Mouse (Mus musculus): Measurements from ENCODE around the gene Hapln2.

The Hapln2 gene

DNA sequence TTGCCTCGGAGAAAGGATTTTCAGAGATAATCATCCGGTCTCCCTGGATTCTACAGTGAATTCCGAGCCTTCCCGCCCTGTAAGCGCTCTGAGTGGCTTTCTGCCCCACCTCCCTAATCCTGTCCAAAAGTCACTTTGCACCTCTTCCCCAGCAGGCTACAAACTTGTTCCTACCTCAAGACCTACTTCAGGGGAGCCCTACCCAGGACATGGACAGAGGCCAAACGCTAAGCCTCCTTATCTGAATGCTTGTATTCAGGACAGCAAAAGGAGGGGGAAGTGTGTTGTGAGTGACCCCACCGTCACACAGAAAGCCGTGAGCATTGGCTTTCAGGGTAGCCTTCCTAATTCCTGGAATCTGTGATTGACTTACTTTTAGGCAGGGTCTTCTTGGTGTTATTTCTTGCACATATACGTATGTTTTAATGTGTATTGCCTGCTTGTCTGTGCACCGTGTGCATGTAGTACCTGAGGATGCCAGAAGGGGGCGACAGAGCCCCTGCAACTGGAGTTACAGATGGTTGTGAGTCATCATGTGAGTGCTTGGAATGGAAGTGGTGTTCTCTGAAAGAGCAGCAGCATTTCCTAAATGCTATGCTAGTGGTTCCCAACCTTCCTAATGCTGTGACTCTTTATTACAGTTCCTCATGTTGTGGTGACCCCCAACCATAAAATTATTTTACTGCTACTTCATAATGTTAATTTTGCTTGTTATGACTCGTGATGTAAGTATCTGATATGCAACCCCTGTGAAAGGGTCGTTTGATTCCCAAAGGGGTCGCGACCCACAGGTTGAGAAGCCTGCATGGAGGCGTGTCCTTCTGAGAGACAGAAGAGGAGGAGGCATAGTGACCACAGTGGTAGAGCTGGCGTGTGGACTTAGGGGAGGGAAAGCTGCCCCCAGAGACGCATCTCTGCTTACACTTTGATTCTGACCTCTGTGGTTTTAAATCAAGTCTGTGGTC is 21.3 kb downstream of the Hapln2 start:
- DNase-seq (ENCODE audit: inconsistent ontology term) = no peak

DNA sequence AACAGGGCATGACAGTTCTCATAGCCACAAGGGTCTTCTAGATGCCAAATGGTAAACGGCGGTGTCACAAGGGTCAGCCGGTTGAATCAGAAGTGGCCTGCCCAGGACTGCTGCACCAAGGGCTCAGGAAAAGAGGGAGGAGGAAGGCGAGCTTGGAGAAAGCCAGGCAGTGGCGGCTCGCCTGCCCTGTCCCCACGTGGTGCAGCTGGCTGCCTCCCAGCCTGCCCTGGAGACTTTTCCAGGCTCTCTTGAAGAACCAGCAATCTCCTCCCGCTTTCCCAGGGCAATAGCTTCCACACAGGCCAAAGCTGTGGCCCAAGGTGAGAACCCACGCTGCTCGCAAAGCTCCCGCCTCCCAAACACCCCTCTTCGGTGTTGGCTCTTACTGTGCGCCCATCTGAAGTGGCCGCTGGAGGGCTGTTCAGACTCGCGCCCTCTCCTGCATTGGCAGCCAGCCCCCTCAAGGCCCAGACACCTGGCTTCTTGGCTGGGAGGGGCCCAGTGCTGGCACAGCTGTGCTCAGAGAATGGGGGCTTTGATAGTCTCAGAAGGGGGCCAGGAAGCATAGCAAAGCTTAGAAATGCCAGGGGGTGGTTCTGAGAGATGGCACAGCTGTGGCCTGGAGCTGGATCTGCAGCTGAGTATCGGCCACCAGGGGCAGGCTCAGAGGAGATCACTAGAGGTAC is 24.9 kb downstream of the Hapln2 start:
- DNase-seq (ENCODE audit: inconsistent ontology term) = no peak

DNA sequence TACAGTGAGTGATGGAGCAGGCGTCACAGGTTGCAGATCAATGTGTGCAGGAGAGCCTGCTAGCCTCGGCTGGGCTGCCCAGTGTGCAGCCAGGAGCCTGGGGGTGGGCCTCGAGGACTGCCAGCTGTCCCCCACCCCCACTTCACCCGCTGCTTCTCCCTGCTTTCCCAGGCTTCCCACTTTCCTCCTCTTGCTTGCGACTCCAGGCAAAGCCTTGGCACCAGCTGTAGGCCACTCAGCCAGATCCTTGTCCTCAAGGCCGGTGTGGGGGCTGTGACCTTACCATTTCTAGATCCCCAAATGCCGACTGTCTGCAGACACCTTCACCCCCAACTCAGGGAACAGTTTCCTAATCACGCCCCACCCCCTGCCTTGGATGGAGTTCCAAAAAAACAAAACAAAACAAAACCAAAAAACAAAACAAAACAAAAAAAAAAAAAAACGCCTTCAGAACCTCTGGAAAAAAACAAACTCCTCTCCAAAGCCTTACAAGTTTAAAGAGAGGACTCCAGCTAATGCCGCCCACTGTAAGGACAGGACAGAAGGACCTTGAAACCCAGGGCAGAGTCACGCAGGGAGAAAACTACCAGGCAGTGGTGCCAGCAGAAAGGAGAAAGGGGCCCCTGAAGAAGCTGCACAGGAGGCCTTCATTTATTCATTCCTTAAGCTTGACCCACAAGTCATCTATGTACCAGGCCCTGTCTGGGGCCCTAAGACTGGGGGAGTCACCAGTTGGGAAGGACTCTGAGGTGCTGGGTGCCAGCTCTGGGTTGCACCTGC is 26.4 kb downstream of the Hapln2 start:
- DNase-seq (ENCODE audit: inconsistent ontology term) = no peak

DNA sequence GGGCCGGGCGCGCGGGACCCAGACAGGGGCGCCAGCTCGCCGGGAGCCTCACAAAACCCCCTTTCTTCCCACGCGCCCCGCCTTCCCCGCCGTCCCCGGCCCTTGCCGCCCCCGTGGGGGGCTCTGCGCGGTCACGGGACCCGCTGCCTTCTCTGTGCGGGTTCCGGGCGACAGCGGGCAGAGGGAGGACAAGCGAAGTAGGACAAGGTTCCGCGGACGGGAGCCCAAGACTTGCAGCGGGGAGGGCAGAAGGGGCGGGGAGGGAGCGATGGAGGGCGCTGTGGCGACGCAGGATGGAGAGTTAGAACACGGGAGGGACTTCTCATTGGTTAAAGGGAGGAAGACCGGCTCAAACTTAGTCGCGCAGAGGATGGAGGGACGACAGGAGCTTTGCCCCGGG is 27.2 kb downstream of the Hapln2 start, which contains the start of gene Bcan:
TSS of gene Bcan (minus strand) at position 50 of the 400 bp plus-strand sequence.
- peak; percentile 52 for DNase-seq (ENCODE audit: inconsistent ontology term)

DNA sequence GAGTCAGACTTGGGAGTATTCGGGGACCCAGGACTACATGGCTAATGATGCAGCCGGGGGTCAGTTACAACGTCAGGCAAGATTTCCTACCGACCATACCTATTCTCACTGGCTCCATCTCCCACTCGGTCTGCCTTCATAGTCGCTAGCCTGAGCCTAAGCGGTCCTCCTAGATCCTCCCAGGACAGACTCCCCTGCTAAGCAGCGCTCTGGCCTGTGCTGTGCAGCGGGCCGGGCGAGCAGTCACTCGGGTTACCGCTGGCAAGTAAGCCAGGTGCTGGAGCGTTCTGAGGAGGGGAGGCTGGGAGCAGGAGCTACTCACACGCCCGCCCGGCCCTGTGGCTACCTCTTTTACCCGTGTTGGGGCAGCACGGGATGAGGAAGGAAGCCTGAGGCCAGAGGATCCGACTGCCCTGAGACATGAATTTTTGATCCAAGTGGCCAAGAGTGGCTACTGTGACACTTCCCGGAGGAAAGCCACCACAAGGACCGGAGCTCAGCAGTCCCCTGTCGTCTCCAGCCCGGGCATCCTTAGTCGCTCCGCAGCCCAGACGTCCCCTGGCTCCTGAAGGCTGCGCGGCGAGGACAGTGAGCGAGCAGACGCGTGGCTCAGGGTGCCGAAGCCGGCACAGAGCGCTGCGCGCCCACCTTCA is 28.0 kb downstream of the Hapln2 start:
- DNase-seq (ENCODE audit: inconsistent ontology term) = no peak

DNA sequence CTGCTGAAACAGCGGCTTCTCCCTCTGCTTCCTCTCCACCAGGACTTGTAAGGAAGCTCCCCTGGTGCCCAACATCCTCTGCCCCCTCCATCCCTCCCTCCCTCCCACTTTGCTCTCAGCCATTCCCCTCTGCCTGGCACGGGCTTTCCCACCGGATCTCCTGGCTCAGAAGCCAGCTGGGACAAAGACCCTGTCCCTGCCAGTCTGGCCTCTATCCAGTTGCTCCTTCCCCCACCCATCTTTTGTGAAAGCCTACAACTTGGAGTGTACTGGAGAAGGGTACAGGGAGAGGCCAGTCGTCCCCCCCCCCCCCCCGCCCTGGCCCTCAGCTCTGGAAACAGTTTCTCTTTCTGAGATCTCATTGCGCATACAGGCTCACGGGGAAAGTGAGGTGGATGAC is 28.6 kb downstream of the Hapln2 start:
- DNase-seq (ENCODE audit: inconsistent ontology term) = no peak

DNA sequence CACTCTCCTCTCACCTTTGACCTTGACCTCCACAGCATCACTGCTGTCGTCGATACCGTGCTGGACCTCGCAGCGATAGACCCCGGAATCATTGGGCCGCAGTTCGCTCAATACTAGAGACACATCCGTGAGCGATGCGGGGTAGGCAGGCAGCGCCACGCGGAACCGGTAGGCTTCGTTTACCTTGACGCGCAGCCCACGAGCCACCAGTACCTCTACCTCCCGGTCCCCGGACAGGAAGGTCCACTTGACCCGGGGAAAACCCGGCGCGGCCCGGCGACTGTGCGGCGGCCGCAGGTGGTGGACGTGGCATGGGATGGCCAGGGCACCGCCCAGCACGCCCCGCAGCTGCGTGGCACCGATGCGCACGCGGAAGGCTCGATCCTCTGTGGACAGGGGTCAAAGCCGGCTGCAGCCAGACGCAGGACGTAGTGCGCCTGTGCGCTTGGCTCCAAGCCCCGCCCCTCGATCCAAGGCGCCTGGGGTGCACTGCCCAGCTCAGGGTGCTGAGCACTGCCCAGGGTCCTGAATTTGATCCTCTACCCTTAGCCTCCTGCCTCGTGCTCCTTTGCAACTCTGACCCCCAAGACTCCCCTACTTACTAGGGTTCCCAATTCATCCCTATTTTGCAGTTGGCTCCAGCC is 30.3 kb downstream of the Hapln2 start:
- DNase-seq (ENCODE audit: inconsistent ontology term) = peak; percentile 65

DNA sequence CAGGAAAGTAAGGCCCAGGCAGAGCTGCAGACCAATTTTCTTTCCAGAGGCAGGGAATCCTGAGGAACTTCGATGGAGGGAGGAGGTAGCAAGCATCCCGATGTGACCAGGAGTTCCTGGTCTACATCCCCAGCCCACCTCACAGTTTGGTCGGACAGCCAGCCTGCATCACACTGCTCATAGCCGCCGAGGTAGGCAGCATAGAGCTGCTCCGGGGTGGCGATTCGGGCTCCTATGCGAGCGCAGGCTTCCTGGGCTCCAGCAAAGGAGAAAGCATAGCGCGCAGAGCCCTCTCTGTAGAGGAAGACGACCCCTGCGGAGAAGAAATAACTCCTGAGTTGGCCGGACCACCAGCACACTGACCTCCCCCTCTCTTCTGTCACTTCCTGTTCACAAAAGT is 31.0 kb downstream of the Hapln2 start:
- DNase-seq (ENCODE audit: inconsistent ontology term) = no peak

DNA sequence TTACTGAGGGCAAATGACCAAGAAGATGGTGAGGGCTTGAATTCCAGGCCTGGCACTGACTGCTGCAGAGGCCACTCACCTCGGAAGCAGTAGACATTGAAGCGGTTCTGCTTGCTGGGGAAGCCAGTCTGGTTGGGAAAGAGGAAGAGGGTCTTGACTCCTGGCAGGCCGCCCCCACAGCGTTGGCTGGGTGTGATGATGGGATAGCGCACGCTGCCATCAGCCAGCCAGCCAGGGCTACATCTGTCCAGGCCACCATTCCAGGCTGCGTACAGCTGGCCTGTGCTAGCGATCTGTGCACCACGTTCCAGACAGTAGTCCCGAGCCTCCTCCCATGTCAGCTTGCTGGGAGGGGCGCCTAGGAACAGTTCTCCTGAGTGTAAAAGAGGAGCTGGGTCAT is 32.1 kb downstream of the Hapln2 start:
- no peak for DNase-seq (ENCODE audit: inconsistent ontology term)

DNA sequence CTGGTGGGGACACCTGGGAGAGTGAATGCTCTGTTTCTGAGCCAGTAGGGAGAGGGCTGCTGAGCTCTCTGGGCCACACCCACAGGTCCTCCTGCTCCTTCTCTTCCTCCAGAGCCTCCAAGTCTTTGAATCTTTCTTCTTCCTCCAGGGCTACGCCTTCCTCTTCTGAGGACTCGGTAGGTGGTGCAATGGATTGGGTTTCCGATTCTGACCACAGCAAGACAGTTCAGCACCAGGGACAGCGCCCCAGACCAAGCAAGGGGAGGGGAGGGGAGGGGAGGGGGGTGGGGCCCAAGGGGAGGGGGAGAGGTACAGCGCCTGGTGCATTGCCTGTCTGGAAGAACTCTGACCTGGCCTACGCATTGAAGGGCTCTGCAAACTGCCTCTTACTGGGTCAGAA is 33.9 kb downstream of the Hapln2 start:
- DNase-seq (ENCODE audit: inconsistent ontology term) = peak; percentile 46

DNA sequence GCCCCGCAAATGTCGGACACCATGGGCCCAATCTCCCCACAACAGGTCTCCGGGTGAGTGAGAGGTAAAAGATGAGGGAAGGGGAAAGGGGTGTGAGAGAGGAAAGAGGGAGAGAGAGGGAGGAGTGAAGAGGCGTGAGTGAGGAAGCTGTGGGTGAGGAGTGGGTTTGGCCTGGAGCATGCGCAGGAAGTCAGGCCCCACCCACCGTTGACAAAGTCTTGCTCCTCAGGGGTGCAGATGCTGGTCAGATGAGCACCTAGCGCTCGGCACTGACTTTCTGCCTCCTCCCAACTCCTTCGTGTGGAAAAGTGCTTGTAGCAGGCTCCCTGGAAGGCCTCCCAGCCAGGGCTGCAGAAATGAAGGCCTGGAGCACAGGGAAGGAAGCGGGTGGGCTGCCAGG is 37.4 kb downstream of the Hapln2 start:
- DNase-seq (ENCODE audit: inconsistent ontology term) = no peak

DNA sequence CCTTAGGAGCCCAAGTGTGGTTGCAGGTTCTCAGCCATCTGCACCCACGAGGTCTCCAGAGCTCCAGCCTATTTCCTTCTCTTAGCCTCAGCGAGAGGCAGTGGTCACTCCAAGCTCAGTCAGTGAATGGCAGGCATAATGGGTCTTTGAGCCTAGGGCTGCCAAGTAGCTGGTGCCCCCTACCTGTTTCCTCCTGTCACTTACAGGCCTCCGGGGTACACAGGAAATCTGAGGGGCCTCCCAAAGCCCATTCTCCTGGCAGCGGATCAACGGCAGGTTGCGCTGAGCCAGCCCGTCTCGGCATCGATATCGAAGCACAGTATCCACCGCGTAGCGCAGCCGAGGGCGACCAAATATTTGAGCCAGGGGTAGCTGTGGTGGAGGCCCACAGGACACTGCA is 39.3 kb downstream of the Hapln2 start:
- DNase-seq (ENCODE audit: inconsistent ontology term) = no peak

DNA sequence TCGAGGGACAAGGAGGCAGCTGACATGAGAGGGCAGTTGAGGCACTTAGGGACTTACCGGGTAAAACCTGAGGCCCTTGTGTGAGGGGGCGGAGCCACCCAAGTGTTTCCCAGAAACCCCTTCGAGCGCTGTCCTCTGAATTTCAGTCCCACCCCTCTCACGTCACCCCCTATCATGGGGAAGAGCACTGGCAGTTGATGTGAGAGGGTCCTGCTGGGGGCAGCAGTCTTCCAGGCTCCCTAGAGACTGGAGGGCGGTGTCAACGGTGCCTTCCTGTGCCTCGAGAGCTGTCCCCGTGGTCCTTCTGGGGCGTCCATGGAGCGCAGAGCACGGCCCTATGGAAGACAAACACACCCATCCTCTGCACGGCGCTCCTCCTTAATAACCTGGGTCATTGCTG is 39.8 kb downstream of the Hapln2 start:
- peak; percentile 76 for DNase-seq (ENCODE audit: inconsistent ontology term)

DNA sequence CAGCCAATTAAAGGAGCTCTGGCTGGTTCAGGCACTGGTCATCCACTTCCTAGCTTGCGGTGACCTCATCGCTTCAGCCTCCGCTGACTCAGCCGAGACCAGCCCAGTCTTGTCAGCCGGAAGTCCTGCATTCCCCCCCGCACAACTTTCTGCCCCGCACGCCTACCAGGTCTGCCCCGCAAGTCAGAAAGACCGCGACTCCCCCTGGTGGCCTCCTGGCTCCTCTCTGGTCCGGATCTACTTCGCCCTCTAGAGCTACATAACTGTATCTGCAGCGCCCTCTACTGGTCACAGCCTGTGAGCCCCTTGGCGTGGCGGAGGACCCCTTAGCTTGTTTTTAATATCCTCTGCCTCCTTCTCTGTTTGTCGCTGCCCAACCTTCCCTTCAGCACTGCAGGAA is 40.5 kb downstream of the Hapln2 start:
- peak; percentile 99 for DNase-seq (ENCODE audit: inconsistent ontology term)

DNA sequence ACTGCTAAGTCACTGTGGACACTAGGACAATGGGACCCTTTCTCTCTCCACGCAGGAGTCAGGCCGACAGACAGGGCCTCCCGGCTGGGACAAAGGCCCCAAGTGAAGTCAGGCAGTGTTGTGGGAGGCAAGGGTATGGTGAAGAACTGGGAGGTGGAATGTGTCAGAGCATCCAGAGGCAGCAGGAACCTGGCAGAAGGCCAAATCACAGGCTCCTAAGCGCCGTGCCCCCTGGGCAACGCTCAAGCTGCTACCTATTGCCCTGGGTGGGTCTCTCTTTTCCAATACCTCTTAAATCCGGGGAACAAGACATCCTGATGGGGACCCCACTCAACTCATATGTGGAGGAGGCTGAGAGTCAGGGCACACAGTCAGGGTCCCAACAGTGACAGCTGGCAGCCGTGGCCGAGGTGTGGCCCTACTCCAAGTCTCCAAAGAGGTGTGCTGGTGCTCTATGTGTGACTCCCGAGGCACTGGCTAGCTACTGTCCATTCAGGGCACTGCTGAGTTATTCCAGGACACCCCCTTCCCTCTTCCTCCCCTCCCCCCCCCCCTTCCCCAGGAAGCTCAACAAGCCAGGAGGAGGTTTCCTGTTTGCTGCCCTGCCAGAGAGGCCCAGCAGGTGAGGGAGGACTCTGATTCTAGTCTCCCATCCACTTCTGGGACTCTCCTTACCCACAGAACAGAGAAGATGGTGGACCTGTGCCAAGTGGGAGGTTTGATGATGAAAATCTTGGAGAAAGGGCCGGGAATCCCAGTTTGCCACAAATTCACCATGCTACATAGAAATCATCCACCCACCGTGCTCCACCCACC is 41.7 kb downstream of the Hapln2 start:
- DNase-seq (ENCODE audit: inconsistent ontology term) = peak; percentile 87

DNA sequence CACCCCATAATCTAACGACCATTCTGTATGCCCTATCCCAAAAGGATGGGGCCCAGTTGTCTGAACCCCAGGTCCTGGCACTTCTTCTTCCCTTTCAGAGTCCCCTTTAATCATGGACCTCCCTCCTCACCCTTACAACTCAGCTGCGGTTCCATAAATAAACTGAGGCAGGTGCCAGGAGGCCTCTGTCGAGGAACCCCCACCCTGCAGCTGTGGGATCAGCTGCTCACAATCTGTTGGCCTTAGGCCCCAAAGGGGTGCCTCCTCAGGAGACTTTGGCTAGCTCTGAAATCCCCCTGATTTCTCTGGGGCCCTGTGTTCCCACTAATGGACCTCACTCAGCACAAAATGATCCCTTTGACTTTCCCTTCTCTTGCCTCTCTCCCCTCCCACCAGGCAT is 43.3 kb downstream of the Hapln2 start:
- DNase-seq (ENCODE audit: inconsistent ontology term) = no peak

DNA sequence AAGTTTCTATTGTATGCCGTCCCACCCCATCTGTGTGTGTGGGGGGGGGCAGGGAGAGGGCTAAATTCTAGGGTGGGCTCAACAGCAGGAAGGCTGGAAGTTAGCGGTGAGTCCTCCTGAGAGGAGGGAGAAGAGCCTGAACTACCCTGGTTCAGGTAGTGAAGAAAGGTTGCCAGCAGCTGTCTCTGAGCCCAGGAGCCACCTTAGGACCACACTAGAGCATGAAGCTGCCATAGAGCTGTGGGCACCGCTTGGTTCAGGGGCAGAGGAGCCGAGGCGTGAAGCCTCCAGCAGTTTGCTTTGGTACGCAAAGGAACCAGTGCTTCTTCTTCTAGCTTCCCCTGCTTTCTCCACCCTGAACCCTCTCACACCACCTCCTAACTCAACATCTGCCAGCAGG is 43.8 kb downstream of the Hapln2 start:
- DNase-seq (ENCODE audit: inconsistent ontology term) = no peak

DNA sequence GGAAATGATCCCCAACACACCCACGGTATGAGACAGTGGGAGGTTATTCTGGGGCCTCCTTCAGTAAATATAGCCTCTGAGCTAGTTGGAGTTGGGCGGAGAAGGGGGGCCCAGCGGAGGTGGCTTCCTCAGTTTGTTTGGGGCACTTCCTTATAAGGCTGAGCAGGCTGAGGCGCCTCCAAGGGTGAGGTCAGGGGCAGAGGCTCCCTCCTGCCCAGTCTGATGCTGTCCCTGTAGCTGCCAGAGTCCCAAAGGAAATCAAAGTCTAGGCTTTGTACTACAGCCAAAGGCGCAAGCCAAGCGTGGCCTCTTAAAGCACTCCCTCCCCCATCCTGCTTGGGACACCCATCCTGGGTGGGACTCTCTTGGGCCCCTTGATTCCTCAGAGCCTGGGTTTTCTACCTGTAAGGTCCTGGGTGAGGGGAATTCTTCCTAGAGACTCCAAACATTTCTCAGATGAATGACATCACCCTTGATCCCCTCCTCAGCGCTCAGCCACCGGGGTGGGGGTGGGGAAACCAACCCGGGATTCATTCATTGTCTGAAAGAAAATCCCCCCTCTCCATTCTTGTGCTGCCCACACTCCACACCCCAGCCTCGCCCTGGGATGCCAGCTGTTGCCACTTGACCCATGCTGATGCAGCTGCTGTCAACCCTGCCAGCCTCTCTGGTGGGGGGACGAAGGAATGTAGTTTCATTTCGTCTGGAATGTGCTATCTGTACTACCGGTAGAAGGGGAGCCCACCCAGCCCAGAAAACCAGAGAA is 44.4 kb downstream of the Hapln2 start:
- DNase-seq (ENCODE audit: inconsistent ontology term) = peak; percentile 65
